Mouse (Mus musculus): ENCODE results near the gene Kirrel3.

DNA sequence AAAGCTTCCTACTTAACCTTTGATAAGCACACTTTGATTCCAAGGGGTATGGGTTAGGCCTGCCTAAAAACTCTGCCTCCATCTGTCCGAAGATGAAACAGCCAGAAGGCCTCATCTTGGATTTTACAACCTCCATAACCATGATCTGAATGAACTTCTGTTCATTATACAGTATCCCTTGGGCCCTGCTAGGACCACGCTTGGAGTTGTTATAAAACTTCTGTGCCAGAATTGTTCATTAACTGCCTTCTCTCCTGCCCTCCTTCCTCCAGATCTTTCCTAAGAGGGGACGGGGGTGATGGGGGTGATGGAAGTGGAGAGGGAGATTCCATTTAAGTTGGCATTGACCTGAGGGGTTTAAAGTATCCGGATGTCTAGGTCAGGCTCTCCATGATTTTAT is 572.5 kb downstream of the Kirrel3 start:
- TF ChIP-seq CTCF (IDR thresholded peaks at IDR 0.05) (no peak), EP300 (IDR thresholded peaks at IDR 0.05) (no peak)

Data from lung, postnatal 0 days (tissue).